Mouse (Mus musculus) adrenal gland, postnatal 0 days (tissue): ENCODE data around the gene Trim31. TPM values are rescaled to one million over a fixed set of nuclear protein-coding genes. Genes with fewer than 3 reads are reported as not detected.

Experiments
- polyA plus RNA-seq: library from polyadenylated mRNA; unstranded; fragments of >200 nt; fragmentation: Nextera tagmentation; extraction: Ambion mirVana; gene quantifications from 2 replicates; pipeline ENCODE4 v1.2.1, GENCODE M21; 2015

Trim31 gene
- not detected in 2 replicates for polyA plus RNA-seq

GRCm38 (mm10) chr17:36897552-36898205 lies at the start of gene Trim31:
TSS of gene Trim31 (plus strand) at chr17:36898118.

GRCm38 (mm10) chr17:36866719-36867527 lies 31.0 kb upstream of the Trim31 start, which contains the start of gene Trim15:
TSS of gene Trim15 (minus strand) at chr17:36867210.

GRCm38 (mm10) chr17:36869284-36869954 lies 28.5 kb upstream of the Trim31 start, which contains the start of gene Trim10:
TSS of gene Trim10 (plus strand) at chr17:36869574.

GRCm38 (mm10) chr17:36890073-36890903 lies 7.6 kb upstream of the Trim31 start, which contains the start of gene Trim40:
TSS of gene Trim40 (minus strand) at chr17:36890123.

GRCm38 (mm10) chr17:36942791-36943471 lies 45.0 kb downstream of the Trim31 start, which contains the start of gene Rnf39:
TSS of gene Rnf39 (plus strand) at chr17:36942918.

GRCm38 (mm10) chr17:36950981-36951947 lies 53.3 kb downstream of the Trim31 start, which contains the start of gene Ppp1r11:
TSS of gene Ppp1r11 (minus strand) at chr17:36951741.

GRCm38 (mm10) chr17:36957999-36958743 lies 60.3 kb downstream of the Trim31 start, which contains the start of the genes Znrd1 and Znrd1as:
TSS of gene Znrd1 (minus strand) at chr17:36958559.
TSS of gene Znrd1as (plus strand) at chr17:36958592.

Other genes with a start within 250 kb of the Trim31 start
- not detected in 2 replicates for gene H2-M1, start 225.9 kb upstream of the Trim31 start, polyA plus RNA-seq
- gene H2-M10.5, start 125.2 kb upstream of the Trim31 start, polyA plus RNA-seq = not detected in 2 replicates
- not detected in 2 replicates for gene H2-M10.6, start 85.9 kb upstream of the Trim31 start, polyA plus RNA-seq
- gene Trim26, start 61.0 kb upstream of the Trim31 start, polyA plus RNA-seq = 30.2 and 41.1 TPM in 2 replicates
- gene Trim15, start 30.9 kb upstream of the Trim31 start, polyA plus RNA-seq = 0.09 TPM in 1 of 2 replicates, not detected in the other
- gene Trim10, start 28.5 kb upstream of the Trim31 start, polyA plus RNA-seq = 5.5 and 5.9 TPM in 2 replicates
- not detected in 2 replicates for gene Trim40, start 8.0 kb upstream of the Trim31 start, polyA plus RNA-seq
- gene Rnf39, start 44.8 kb downstream of the Trim31 start, polyA plus RNA-seq = 0.44 and 0.91 TPM in 2 replicates
- 115 and 189 TPM in 2 replicates for gene Ppp1r11, start 53.6 kb downstream of the Trim31 start, polyA plus RNA-seq
- 64.6 and 73.7 TPM in 2 replicates for gene Znrd1, start 60.4 kb downstream of the Trim31 start, polyA plus RNA-seq
- gene Znrd1as, start 60.5 kb downstream of the Trim31 start, polyA plus RNA-seq = 6.8 and 8.3 TPM in 2 replicates
- gene 2410137M14Rik, start 83.1 kb downstream of the Trim31 start, polyA plus RNA-seq = not detected in 2 replicates
- 0.12 TPM in 1 of 2 replicates, not detected in the other for gene H2-M5, start 91.4 kb downstream of the Trim31 start, polyA plus RNA-seq
- 14.6 and 21.4 TPM in 2 replicates for gene Zfp57, start 103.0 kb downstream of the Trim31 start, polyA plus RNA-seq
- gene Mog, start 125.3 kb downstream of the Trim31 start, polyA plus RNA-seq = 0.06 TPM in 1 of 2 replicates, not detected in the other
- 10.0 and 17.7 TPM in 2 replicates for gene Gabbr1, start 147.8 kb downstream of the Trim31 start, polyA plus RNA-seq
- not detected in 2 replicates for gene Olfr90, start 190.4 kb downstream of the Trim31 start, polyA plus RNA-seq
- 0.09 TPM in 1 of 2 replicates, not detected in the other for gene Olfr91, start 200.2 kb downstream of the Trim31 start, polyA plus RNA-seq
- not detected in 2 replicates for gene Olfr92, start 222.0 kb downstream of the Trim31 start, polyA plus RNA-seq